Mouse (Mus musculus) naive thymus-derived CD4-positive, alpha-beta T cell, adult 2 months (primary cell): ENCODE measurements around the gene Acnat1.
"Not testable (repeated sequence)": the region's sequence is repeated elsewhere in the genome, so short reads cannot be mapped to it uniquely, and the experiment has no call there.

Source experiments
- DNase-seq: peaks from one replicate; pipeline ENCODE4 v3.0.0-alpha.2; 2011; ENCODE audit warnings: low read depth

Gene Acnat1

DNA sequence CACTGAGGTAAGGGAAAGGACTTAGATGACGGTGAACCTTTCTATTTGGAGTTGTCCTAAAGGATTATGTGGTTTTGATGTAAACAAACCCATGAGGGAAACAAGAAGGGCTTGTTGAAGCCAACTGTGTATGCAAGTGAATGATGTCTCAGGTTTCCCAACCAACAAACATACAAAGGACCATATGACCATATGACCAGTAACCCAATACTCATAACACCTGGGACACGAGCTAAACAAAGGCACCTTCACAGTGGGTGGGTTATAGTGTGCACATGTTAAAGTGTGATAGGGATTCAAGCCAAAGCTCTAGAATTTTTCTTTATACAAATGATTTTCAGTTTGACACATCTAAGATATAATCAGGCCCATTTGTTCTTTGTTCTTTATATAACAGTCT, 17.5 kb downstream of the Acnat1 start:
- no peak for DNase-seq

DNA sequence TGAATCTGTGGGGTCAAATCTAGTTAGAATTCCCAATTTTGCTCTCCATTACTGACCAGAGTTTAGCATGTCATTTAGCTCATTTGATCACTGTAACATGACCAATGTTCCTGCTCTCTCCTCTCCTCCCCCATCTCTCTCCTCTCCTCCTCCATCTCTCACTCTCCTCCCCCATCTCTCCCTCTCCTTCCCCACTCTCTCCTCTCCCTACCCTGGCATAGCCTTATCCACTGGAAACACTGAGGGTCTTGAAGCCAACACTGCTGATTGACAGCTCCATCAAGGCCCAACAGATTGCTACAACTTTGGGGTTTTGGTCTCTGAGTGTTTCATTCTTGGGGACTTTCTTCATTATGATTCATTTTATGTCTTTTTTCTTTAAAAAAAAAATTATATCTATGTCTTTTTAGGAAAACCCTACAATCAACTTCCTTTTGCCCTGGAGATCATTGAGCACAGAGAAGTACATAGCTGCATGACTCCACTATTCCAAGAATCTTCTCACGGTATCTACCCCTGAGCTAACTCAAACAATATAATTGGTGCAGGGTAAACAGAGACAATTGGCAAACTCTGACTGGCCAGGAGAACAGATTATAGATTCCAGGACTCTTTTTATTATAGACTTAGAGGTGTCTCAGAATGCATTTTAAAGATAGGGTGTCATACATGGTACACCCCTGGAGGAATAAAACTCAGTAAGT, 21.7 kb downstream of the Acnat1 start:
- DNase-seq: no peak

DNA sequence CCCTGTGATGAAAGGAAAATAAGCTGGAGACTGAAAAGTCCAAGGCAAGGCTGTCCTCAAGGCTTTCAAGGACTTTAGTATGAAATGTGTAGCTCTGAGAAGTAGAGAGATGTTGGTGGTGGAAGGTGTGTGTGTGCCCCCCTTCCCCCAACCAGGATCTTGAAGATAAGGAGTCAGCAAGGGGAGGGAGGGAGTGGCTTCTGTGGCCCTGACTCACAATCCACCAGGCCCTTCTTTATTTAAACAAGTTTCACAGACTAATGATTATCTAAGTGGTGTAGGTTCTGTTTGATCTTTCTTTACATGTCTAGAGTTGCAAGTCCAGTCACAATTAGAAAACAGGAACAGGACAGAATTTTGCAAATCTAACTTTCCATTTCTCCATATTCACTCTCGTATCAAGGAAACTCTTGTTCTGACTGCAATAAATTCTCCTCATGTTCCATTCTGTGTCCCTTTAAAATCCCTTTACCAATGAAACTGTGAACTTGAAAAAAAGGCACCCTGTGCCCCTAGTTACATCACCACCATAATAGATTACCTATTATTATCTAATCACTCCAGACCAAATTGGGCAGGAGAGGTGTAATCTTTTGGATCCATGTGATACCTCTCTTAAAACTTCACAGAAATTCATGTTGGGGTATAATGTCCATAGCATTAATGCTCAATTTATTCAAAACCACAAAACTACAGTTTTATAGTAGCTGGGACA, 22.4 kb downstream of the Acnat1 start:
- DNase-seq: not testable (repeated sequence)

DNA sequence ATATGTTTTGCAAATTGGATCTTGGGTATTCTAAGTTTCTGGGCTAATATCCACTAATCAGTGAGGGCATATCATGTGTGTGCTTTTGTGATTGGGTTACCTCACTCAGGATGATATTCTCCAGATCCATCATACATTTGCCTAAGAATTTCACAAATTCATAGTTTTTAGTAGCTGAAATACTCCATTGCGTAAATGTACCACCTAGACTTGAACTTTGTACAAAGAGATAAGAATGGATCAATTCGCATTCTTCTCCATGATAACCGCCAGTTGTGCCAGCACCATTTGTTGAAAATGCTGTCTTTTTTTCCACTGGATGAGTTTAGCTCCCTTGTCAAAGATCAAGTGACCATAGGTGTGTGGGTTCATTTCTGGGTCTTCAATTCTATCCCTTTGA, 36.7 kb downstream of the Acnat1 start:
- not testable (repeated sequence) for DNase-seq

DNA sequence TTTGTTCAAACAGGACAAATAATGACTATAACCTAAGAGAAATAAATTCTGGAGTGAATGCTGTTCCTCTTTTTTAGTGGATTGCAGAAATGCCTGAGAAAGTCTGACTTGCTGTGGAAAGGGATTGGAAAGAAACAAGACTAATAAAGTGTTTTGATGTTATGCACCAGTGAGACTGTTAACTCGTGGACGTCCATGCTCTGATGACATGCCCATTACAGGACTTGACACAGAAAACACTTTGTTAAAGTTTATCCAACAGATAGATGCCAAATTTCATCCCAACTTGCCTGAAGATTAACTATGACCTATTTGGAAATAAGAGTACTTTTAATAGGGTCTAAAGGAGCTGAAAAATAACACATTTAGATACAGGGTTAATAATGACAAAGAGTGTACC, 63.6 kb downstream of the Acnat1 start:
- not testable (repeated sequence) for DNase-seq

DNA sequence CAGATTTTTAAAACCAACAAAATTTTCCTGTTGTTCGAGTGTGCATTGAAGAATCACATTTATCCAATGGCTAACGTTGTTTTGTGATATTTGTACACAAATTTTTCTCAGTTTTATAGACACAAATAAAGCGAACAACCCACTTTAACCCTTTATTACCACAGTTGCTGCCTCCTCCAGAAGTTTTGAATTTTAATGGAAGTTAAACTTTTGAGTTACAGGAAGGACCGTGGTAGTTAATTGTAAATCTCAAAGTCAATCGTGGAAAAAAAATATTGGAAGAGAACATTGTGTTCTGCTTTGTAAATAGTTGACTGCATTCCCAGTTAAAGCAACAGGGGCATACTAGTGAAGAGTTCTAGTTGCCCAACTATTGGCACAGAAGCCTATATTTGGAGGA, 65.8 kb downstream of the Acnat1 start, which contains the start of gene Acnat2:
TSS of gene Acnat2 (minus strand) at position 195 of the 400 bp plus-strand sequence.
- DNase-seq: not testable (repeated sequence)
